Mouse (Mus musculus) ES-E14 (cell line): ENCODE data around the gene Hnrnpdl.

Source experiments
- CHD2 ChIP-seq: IDR thresholded peaks from 2 replicates; pipeline ENCODE4 v1.6.1; 2014; ENCODE audit warnings: mild to moderate bottlenecking, low read depth, low read length, inconsistent platforms
- HCFC1 ChIP-seq: IDR thresholded peaks from 2 replicates; pipeline ENCODE4 v1.6.1; 2012; ENCODE audit warnings: low read length, inconsistent platforms, borderline replicate concordance; ENCODE audit not compliant: insufficient read depth
- MAFK ChIP-seq: IDR thresholded peaks from 2 replicates; pipeline ENCODE4 v1.6.1; 2014; ENCODE audit warnings: mild to moderate bottlenecking, low read depth, low read length, inconsistent platforms; ENCODE audit not compliant: insufficient read depth
- ZC3H11A ChIP-seq: IDR thresholded peaks from 2 replicates; pipeline ENCODE4 v1.6.1; 2012; ENCODE audit warnings: low read depth, mild to moderate bottlenecking, inconsistent platforms, low read length, borderline replicate concordance
- ZNF384 ChIP-seq: IDR thresholded peaks from 2 replicates; pipeline ENCODE4 v1.6.1; 2012; ENCODE audit warnings: low read depth, low read length, inconsistent platforms

DNA sequence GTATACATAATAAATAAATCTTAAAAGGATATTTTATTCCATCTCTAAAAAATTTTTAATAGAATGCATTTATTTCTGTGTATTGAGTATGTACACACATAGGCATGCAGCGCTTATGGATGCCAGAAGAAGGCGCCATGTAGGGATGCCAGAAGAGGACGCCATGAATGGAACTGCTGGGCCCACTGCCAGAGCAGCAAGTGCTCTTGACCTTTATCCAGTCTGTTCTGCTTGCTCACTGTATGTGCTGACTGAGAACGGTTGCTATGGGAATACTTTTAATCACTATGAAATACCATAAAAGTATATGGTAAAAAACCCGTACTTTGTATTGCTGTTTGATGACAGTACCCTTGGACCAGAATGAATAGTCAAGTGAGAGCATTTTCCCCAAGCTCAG lies 3.9 kb upstream of the Hnrnpdl start:
- TF ChIP-seq CHD2 = no peak
- no peak for TF ChIP-seq HCFC1
- TF ChIP-seq ZC3H11A = no peak
- TF ChIP-seq MAFK = no peak
- no peak for TF ChIP-seq ZNF384
